Mouse (Mus musculus): Measurements from ENCODE around the gene Slc47a2. TPM values are rescaled to one million over a fixed set of nuclear protein-coding genes. Genes with fewer than 3 reads are reported as not detected.

Gene Slc47a2
- polyA plus RNA-seq, 1 experiment from 2014 or later = 0.19 TPM

- no peak; the same call in 1 of the 2 replicates for ATAC-seq
- WGBS = 65% methylated on average over 2 of the region's 2 CpGs
- Histone ChIP-seq H3K27me3 (replicated peaks; ENCODE audit: insufficient read depth, low read length) (no peaks in the 10 kb centered on the region), H3K4me1 (ENCODE audit: insufficient read depth, low read depth, low read length) (peaks cover 5% of the 10 kb centered on the region; the same call in 1 of the 2 replicates), H3K9ac (replicated peaks; ENCODE audit: low read depth) (no peak overlapping the region), H3K27ac (ENCODE audit: low read length) (no peak overlapping the region), H3K9me3 (ENCODE audit: low read length) (no peaks in the 10 kb centered on the region), H3K4me3 (ENCODE audit: low read depth, low read length) (no peak overlapping the region), H3K4me2 (replicated peaks; ENCODE audit: low read depth, low read length) (no peak overlapping the region), H3K36me3 (ENCODE audit: insufficient read depth, low read length) (no peaks in the 10 kb centered on the region)
- DNase-seq (ENCODE audit: low spot score) = peak; percentile 9
- no peak for TF ChIP-seq EP300 (IDR thresholded peaks at IDR 0.05)
- no peak for TF ChIP-seq CTCF (IDR thresholded peaks at IDR 0.05)
Measured at GRCm38 (mm10) chr11:61273928-61274327, 68.7 kb downstream of the Slc47a2 start.

DNA sequence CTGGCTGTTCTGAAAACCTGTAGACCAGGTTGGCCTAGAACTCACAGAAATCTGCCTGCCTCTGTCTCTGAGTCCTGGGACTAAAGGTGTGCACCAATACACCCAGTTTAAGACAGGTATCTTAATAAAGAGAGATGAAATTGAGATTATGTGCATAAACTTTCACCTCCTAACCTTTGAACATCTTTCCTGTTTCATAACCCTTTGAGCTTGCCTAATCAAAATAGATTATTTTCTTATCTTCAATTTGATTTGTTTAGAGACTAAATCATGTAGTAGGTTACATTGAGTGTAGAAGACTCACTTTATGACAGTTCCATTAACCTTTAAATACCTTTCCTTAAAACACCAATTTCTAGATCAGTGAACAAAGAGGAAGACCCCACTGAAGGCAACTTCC is 71.0 kb downstream of the Slc47a2 start:
- Histone ChIP-seq H3K27me3 (replicated peaks; ENCODE audit: insufficient read depth, low read length) (no peaks in the 10 kb centered on the region), H3K4me1 (ENCODE audit: insufficient read depth, low read depth, low read length) (peaks cover 4% of the 10 kb centered on the region; the same call in 1 of the 2 replicates), H3K9me3 (ENCODE audit: low read length) (no peaks in the 10 kb centered on the region), H3K36me3 (ENCODE audit: insufficient read depth, low read length) (no peaks in the 10 kb centered on the region), H3K27ac (ENCODE audit: low read length) (no peak overlapping the region), H3K4me3 (ENCODE audit: low read depth, low read length) (no peak overlapping the region), H3K4me2 (replicated peaks; ENCODE audit: low read depth, low read length) (no peak overlapping the region), H3K9ac (replicated peaks; ENCODE audit: low read depth) (no peak overlapping the region)
- no peak for TF ChIP-seq CTCF (IDR thresholded peaks at IDR 0.05)
- TF ChIP-seq EP300 (IDR thresholded peaks at IDR 0.05) = no peak
- ATAC-seq (no peak), DNase-seq (ENCODE audit: low spot score) (no peak)

GRCm38 (mm10) chr11:61270406-61270805 is 72.3 kb downstream of the Slc47a2 start:
- DNase-seq (ENCODE audit: low spot score) (no peak), ATAC-seq (no peak)
- Histone ChIP-seq H3K27me3 (replicated peaks; ENCODE audit: insufficient read depth, low read length) (no peaks in the 10 kb centered on the region), H3K4me1 (ENCODE audit: insufficient read depth, low read depth, low read length) (peaks cover 4% of the 10 kb centered on the region; the same call in 1 of the 2 replicates), H3K27ac (ENCODE audit: low read length) (no peak overlapping the region), H3K4me2 (replicated peaks; ENCODE audit: low read depth, low read length) (no peak overlapping the region), H3K9ac (replicated peaks; ENCODE audit: low read depth) (no peak overlapping the region), H3K9me3 (ENCODE audit: low read length) (no peaks in the 10 kb centered on the region), H3K4me3 (ENCODE audit: low read depth, low read length) (no peak overlapping the region), H3K36me3 (ENCODE audit: insufficient read depth, low read length) (no peaks in the 10 kb centered on the region)
- TF ChIP-seq CTCF (IDR thresholded peaks at IDR 0.05) = no peak
- TF ChIP-seq EP300 (IDR thresholded peaks at IDR 0.05) = no peak
- 80% methylated on average over 5 of the region's 5 CpGs for WGBS

- H3K4me1 ChIP-seq (ENCODE audit: insufficient read depth, low read depth, low read length) = peaks cover 7% of the 10 kb centered on the region; the same call in 1 of the 2 replicates
- 72% methylated on average over 6 of the region's 6 CpGs for WGBS
- TF ChIP-seq CTCF (IDR thresholded peaks at IDR 0.05) = no peak
- no peak for TF ChIP-seq EP300 (IDR thresholded peaks at IDR 0.05)
- peaks cover 4% of the 10 kb centered on the region; the same call in 1 of the 2 replicates for H3K36me3 ChIP-seq (ENCODE audit: insufficient read depth, low read length)
- no peak for ATAC-seq
- H3K4me2 ChIP-seq (replicated peaks; ENCODE audit: low read depth, low read length) = no peak overlapping the region
- no peaks in the 10 kb centered on the region for H3K27me3 ChIP-seq (replicated peaks; ENCODE audit: insufficient read depth, low read length)
- H3K27ac ChIP-seq (ENCODE audit: low read length) = no peak overlapping the region
- H3K9ac ChIP-seq (replicated peaks; ENCODE audit: low read depth) = no peak overlapping the region
- no peaks in the 10 kb centered on the region for H3K9me3 ChIP-seq (ENCODE audit: low read length)
- DNase-seq (ENCODE audit: low spot score) = no peak
- H3K4me3 ChIP-seq (ENCODE audit: low read depth, low read length) = no peak overlapping the region
Measured at GRCm38 (mm10) chr11:61268626-61269349, 73.9 kb downstream of the Slc47a2 start.

- Histone ChIP-seq H3K4me3 (ENCODE audit: low read depth, low read length) (peak within 1 kb of the TSS; percentile 71), H3K4me1 (ENCODE audit: insufficient read depth, low read depth, low read length) (peaks cover 7% of the 10 kb centered on the region; the same call in 1 of the 2 replicates), H3K36me3 (ENCODE audit: insufficient read depth, low read length) (peaks cover 21% of the 10 kb centered on the region), H3K4me2 (replicated peaks; ENCODE audit: low read depth, low read length) (peak within 1 kb of the TSS; percentile 69), H3K9me3 (ENCODE audit: low read length) (no peaks in the 10 kb centered on the region), H3K27ac (ENCODE audit: low read length) (peak within 1 kb of the TSS; percentile 99), H3K27me3 (replicated peaks; ENCODE audit: insufficient read depth, low read length) (no peaks in the 10 kb centered on the region), H3K9ac (replicated peaks; ENCODE audit: low read depth) (peak within 1 kb of the TSS; percentile 89)
- ATAC-seq (peak; percentile 98), DNase-seq (ENCODE audit: low spot score) (peak; percentile 99)
- TF ChIP-seq EP300 (IDR thresholded peaks at IDR 0.05) (peak; percentile 63; the same call in 1 of the 2 replicates), CTCF (IDR thresholded peaks at IDR 0.05) (no peak; the same call in none of the 2 replicates)
- under 1% methylated on average over 56 of the region's 58 CpGs for WGBS
Measured at GRCm38 (mm10) chr11:61266551-61267533, 75.8 kb downstream of the Slc47a2 start, which contains the start of gene Aldh3a2. Gene Aldh3a2 (minus strand): TSS chr11:61267464.

- TF ChIP-seq CTCF (IDR thresholded peaks at IDR 0.05) (no peak), EP300 (IDR thresholded peaks at IDR 0.05) (no peak)
- Histone ChIP-seq H3K36me3 (ENCODE audit: insufficient read depth, low read length) (peaks cover 34% of the 10 kb centered on the region), H3K4me1 (ENCODE audit: insufficient read depth, low read depth, low read length) (peaks cover 7% of the 10 kb centered on the region; the same call in 1 of the 2 replicates), H3K27ac (ENCODE audit: low read length) (no peak overlapping the region), H3K27me3 (replicated peaks; ENCODE audit: insufficient read depth, low read length) (no peaks in the 10 kb centered on the region), H3K4me2 (replicated peaks; ENCODE audit: low read depth, low read length) (no peak overlapping the region), H3K4me3 (ENCODE audit: low read depth, low read length) (no peak overlapping the region), H3K9me3 (ENCODE audit: low read length) (no peaks in the 10 kb centered on the region), H3K9ac (replicated peaks; ENCODE audit: low read depth) (no peak overlapping the region)
- DNase-seq (ENCODE audit: low spot score) (no peak), ATAC-seq (no peak)
- 86% methylated on average over 1 of the region's 1 CpGs for WGBS
Measured at GRCm38 (mm10) chr11:61263841-61264240, 78.8 kb downstream of the Slc47a2 start.

Data from lung, postnatal 0 days (tissue).